Mouse (Mus musculus) heart, adult 8-10 months (tissue): ENCODE measurements around the gene Gm5926. TPM values are rescaled to one million over a fixed set of nuclear protein-coding genes. Genes with fewer than 3 reads are reported as not detected.
"Not testable (repeated sequence)": the region's sequence is repeated elsewhere in the genome, so short reads cannot be mapped to it uniquely, and the experiment has no call there.

ENCODE experiments used
- DNase-seq: peaks from one replicate; pipeline ENCODE4 v3.0.0; 2022; ENCODE audit warnings: low spot score
- total RNA-seq, 4 experiments: library from RNA; stranded (reverse); gene quantifications; 2 replicates each; pipeline ENCODE4 v1.2.4; 2022

The Gm5926 gene
- total RNA-seq: not detected

- DNase-seq: not testable (repeated sequence)
Measured at GRCm38 (mm10) chrX:32650416-32650815, at the start of gene Gm5926. TSS of gene Gm5926 (plus strand) at chrX:32650716.

DNA sequence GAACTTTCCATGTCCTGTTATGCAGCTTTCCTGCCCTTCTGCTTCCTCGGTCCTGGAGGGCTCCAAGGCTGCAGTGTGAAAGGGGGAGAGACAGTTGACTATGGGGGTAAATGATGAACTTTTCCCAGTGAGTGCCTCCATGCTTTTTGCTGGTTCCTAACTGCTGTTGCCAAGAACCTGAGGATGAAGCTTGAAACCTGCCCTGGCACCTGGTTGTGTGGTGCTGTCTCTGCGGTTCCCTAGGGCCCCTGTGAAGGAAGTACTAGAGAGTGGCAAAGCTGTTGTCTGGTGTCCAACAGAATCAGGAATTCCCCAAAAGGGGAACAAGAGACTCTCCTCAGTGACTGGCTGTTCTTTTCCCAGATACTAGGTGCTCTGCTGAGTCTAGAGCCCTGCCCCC is 49.5 kb upstream of the Gm5926 start:
- not testable (repeated sequence) for DNase-seq

DNA sequence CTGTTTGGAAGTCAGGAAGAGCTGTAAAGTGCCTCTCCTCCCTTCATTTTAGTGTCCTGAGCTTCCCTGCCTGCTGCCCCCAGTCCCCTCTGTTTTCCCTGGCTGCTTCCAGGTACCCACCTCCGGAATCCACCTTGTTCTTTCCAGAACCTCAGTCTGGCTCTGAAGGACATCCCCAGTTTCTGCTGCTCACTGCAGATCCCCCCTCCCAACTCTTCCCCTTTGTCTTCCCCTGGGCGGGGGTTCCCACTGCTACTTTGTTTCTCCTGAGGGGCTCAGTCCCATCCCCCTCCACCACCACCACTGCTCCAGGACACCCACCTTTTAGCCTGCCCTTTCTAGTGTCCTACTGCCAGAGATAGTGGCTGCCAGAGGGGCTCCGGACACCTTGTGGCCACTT is 49.1 kb upstream of the Gm5926 start:
- not testable (repeated sequence) for DNase-seq

Other genes with a start within 250 kb of the Gm5926 start
- gene Btbd35f1, start 90.7 kb upstream of the Gm5926 start, total RNA-seq: not detected
- not detected for gene Btbd35f21, start 75.4 kb downstream of the Gm5926 start, total RNA-seq
- gene Btbd35f30, start 243.9 kb downstream of the Gm5926 start, total RNA-seq: not detected